Mouse (Mus musculus) liver, adult 2 months (tissue): ENCODE measurements around the gene Lgi1.

Source experiments
- CTCF ChIP-seq: fragments of 200-500 bp; IDR thresholded peaks from 2 replicates; pipeline ENCODE4 v1.5.1; 2011; ENCODE audit warnings: low read depth, low read length, control low read depth
- POLR2A ChIP-seq: fragments of 200-500 bp; IDR thresholded peaks from 2 replicates; pipeline ENCODE4 v1.6.1; 2011; ENCODE audit warnings: low read length, control low read depth; ENCODE audit not compliant: insufficient read depth; ENCODE audit errors: extremely low read depth

GRCm38 (mm10) chr19:38332245-38332644 lies 67.9 kb downstream of the Lgi1 start:
- TF ChIP-seq CTCF (no peak), POLR2A (no peak)
